Mouse (Mus musculus): ENCODE measurements around the gene Pcbp3. TPM values are rescaled to one million over a fixed set of nuclear protein-coding genes. Genes with fewer than 3 reads are reported as not detected.
A peak's percentile ranks its signal among the peaks of the same experiment; 100 is the strongest.
"Not testable (repeated sequence)": the region's sequence is repeated elsewhere in the genome, so short reads cannot be mapped to it uniquely, and the experiment has no call there.

Pcbp3 gene
- polyA plus RNA-seq, 1 experiment from 2014 or later = 34.9 TPM

GRCm38 (mm10) chr10:76976699-76977098 is 15.0 kb upstream of the Pcbp3 start:
- Histone ChIP-seq H3K4me1 (replicated peaks; ENCODE audit: control insufficient read depth, insufficient read depth, low read length) (no peaks in the 10 kb centered on the region; the same call in 1 of the 2 replicates), H3K4me2 (ENCODE audit: low read depth, low read length) (no peak overlapping the region), H3K9ac (ENCODE audit: low read length) (no peak overlapping the region), H3K9me3 (ENCODE audit: control insufficient read depth, low read length) (no peaks in the 10 kb centered on the region), H3K36me3 (ENCODE audit: control insufficient read depth, insufficient read depth, low read length) (no peaks in the 10 kb centered on the region), H3K27me3 (ENCODE audit: control insufficient read depth, insufficient read depth, low read depth, low read length) (no peaks in the 10 kb centered on the region), H3K27ac (ENCODE audit: low read length) (no peak overlapping the region), H3K4me3 (ENCODE audit: low read length) (no peak overlapping the region)
- WGBS = 37% methylated on average over 4 of the region's 4 CpGs
- no peak for ATAC-seq (ENCODE audit: low read depth)

GRCm38 (mm10) chr10:76973797-76974436 is 12.2 kb upstream of the Pcbp3 start:
- Histone ChIP-seq H3K9me3 (ENCODE audit: control insufficient read depth, low read length) (no peaks in the 10 kb centered on the region), H3K4me2 (ENCODE audit: low read depth, low read length) (no peak overlapping the region), H3K27ac (ENCODE audit: low read length) (no peak overlapping the region), H3K9ac (ENCODE audit: low read length) (no peak overlapping the region), H3K4me3 (ENCODE audit: low read length) (no peak overlapping the region), H3K4me1 (replicated peaks; ENCODE audit: control insufficient read depth, insufficient read depth, low read length) (no peaks in the 10 kb centered on the region; the same call in 1 of the 2 replicates), H3K27me3 (ENCODE audit: control insufficient read depth, insufficient read depth, low read depth, low read length) (no peaks in the 10 kb centered on the region), H3K36me3 (ENCODE audit: control insufficient read depth, insufficient read depth, low read length) (no peaks in the 10 kb centered on the region)
- ATAC-seq (ENCODE audit: low read depth) = no peak
- WGBS = 14% methylated on average over 15 of the region's 15 CpGs

GRCm38 (mm10) chr10:76972318-76972717 is 10.6 kb upstream of the Pcbp3 start:
- H3K4me1 ChIP-seq (replicated peaks; ENCODE audit: control insufficient read depth, insufficient read depth, low read length); H3K27me3 ChIP-seq (ENCODE audit: control insufficient read depth, insufficient read depth, low read depth, low read length); H3K36me3 ChIP-seq (ENCODE audit: control insufficient read depth, insufficient read depth, low read length); H3K27ac ChIP-seq (ENCODE audit: low read length); H3K4me3 ChIP-seq (ENCODE audit: low read length); H3K4me2 ChIP-seq (ENCODE audit: low read depth, low read length); H3K9ac ChIP-seq (ENCODE audit: low read length); ATAC-seq (ENCODE audit: low read depth); H3K9me3 ChIP-seq (ENCODE audit: control insufficient read depth, low read length): not testable (repeated sequence)
- 67% methylated on average over 6 of the region's 6 CpGs for WGBS

GRCm38 (mm10) chr10:76970974-76971373 is 9.3 kb upstream of the Pcbp3 start:
- no peak overlapping the region for H3K4me2 ChIP-seq (ENCODE audit: low read depth, low read length)
- no peak overlapping the region for H3K27ac ChIP-seq (ENCODE audit: low read length)
- no peaks in the 10 kb centered on the region for H3K36me3 ChIP-seq (ENCODE audit: control insufficient read depth, insufficient read depth, low read length)
- no peak for ATAC-seq (ENCODE audit: low read depth)
- H3K9me3 ChIP-seq (ENCODE audit: control insufficient read depth, low read length) = no peaks in the 10 kb centered on the region
- H3K4me3 ChIP-seq (ENCODE audit: low read length) = no peak overlapping the region
- no peaks in the 10 kb centered on the region for H3K27me3 ChIP-seq (ENCODE audit: control insufficient read depth, insufficient read depth, low read depth, low read length)
- H3K4me1 ChIP-seq (replicated peaks; ENCODE audit: control insufficient read depth, insufficient read depth, low read length) = no peaks in the 10 kb centered on the region; the same call in 1 of the 2 replicates
- 40% methylated on average over 7 of the region's 7 CpGs for WGBS
- H3K9ac ChIP-seq (ENCODE audit: low read length) = no peak overlapping the region

- WGBS = 20% methylated on average over 6 of the region's 6 CpGs
- peak overlapping the region; percentile 26; the same call in 1 of the 2 replicates for H3K27ac ChIP-seq (ENCODE audit: low read length)
- H3K4me3 ChIP-seq (ENCODE audit: low read length) = no peak overlapping the region
Measured at GRCm38 (mm10) chr10:76964436-76964835, 2.7 kb upstream of the Pcbp3 start.

GRCm38 (mm10) chr10:76963997-76964396 is 2.3 kb upstream of the Pcbp3 start:
- H3K4me2 ChIP-seq (ENCODE audit: low read depth, low read length) = no peak overlapping the region
- no peak for ATAC-seq (ENCODE audit: low read depth)
- WGBS = 23% methylated on average over 9 of the region's 9 CpGs
- H3K9me3 ChIP-seq (ENCODE audit: control insufficient read depth, low read length) = no peaks in the 10 kb centered on the region
- H3K9ac ChIP-seq (ENCODE audit: low read length) = no peak overlapping the region
- H3K36me3 ChIP-seq (ENCODE audit: control insufficient read depth, insufficient read depth, low read length) = no peaks in the 10 kb centered on the region
- H3K27ac ChIP-seq (ENCODE audit: low read length) = peak overlapping the region; percentile 26; the same call in 1 of the 2 replicates
- no peak overlapping the region for H3K4me3 ChIP-seq (ENCODE audit: low read length)
- H3K4me1 ChIP-seq (replicated peaks; ENCODE audit: control insufficient read depth, insufficient read depth, low read length) = peaks cover 15% of the 10 kb centered on the region
- no peaks in the 10 kb centered on the region for H3K27me3 ChIP-seq (ENCODE audit: control insufficient read depth, insufficient read depth, low read depth, low read length)

More at GRCm38 (mm10) chr10:76964436-76964835, 2.7 kb upstream of the Pcbp3 start:
- no peak overlapping the region for H3K4me2 ChIP-seq (ENCODE audit: low read depth, low read length)
- H3K4me1 ChIP-seq (replicated peaks; ENCODE audit: control insufficient read depth, insufficient read depth, low read length) = peaks cover 15% of the 10 kb centered on the region
- H3K27me3 ChIP-seq (ENCODE audit: control insufficient read depth, insufficient read depth, low read depth, low read length) = no peaks in the 10 kb centered on the region
- no peak for ATAC-seq (ENCODE audit: low read depth)
- no peak overlapping the region for H3K9ac ChIP-seq (ENCODE audit: low read length)
- H3K9me3 ChIP-seq (ENCODE audit: control insufficient read depth, low read length) = no peaks in the 10 kb centered on the region
- no peaks in the 10 kb centered on the region for H3K36me3 ChIP-seq (ENCODE audit: control insufficient read depth, insufficient read depth, low read length)

- Histone ChIP-seq H3K27me3 (ENCODE audit: control insufficient read depth, insufficient read depth, low read depth, low read length) (no peaks in the 10 kb centered on the region), H3K9me3 (ENCODE audit: control insufficient read depth, low read length) (no peaks in the 10 kb centered on the region), H3K27ac (ENCODE audit: low read length) (no peak overlapping the region), H3K9ac (ENCODE audit: low read length) (peak overlapping the region; percentile 85), H3K36me3 (ENCODE audit: control insufficient read depth, insufficient read depth, low read length) (no peaks in the 10 kb centered on the region), H3K4me2 (ENCODE audit: low read depth, low read length) (peak overlapping the region; percentile 100), H3K4me3 (ENCODE audit: low read length) (peak overlapping the region; percentile 68), H3K4me1 (replicated peaks; ENCODE audit: control insufficient read depth, insufficient read depth, low read length) (peaks cover 15% of the 10 kb centered on the region)
- WGBS = 9% methylated on average over 11 of the region's 11 CpGs
- ATAC-seq (ENCODE audit: low read depth) = 0 out of 2 replicates have a peak, but pooled peaks have one; percentile 1
Measured at GRCm38 (mm10) chr10:76961156-76961555, 531 bp downstream of the Pcbp3 start.

GRCm38 (mm10) chr10:76958201-76958600 is 3.5 kb downstream of the Pcbp3 start:
- ATAC-seq (ENCODE audit: low read depth) = no peak
- H3K9ac ChIP-seq (ENCODE audit: low read length) = no peak overlapping the region
- peaks cover 13% of the 10 kb centered on the region for H3K4me1 ChIP-seq (replicated peaks; ENCODE audit: control insufficient read depth, insufficient read depth, low read length)
- no peaks in the 10 kb centered on the region for H3K36me3 ChIP-seq (ENCODE audit: control insufficient read depth, insufficient read depth, low read length)
- no peak overlapping the region for H3K4me3 ChIP-seq (ENCODE audit: low read length)
- no peaks in the 10 kb centered on the region for H3K9me3 ChIP-seq (ENCODE audit: control insufficient read depth, low read length)
- no peaks in the 10 kb centered on the region for H3K27me3 ChIP-seq (ENCODE audit: control insufficient read depth, insufficient read depth, low read depth, low read length)
- WGBS = 44% methylated on average over 3 of the region's 3 CpGs
- no peak overlapping the region for H3K27ac ChIP-seq (ENCODE audit: low read length)
- no peak overlapping the region for H3K4me2 ChIP-seq (ENCODE audit: low read depth, low read length)

GRCm38 (mm10) chr10:76956200-76956599 is 5.5 kb downstream of the Pcbp3 start:
- Histone ChIP-seq H3K27me3 (ENCODE audit: control insufficient read depth, insufficient read depth, low read depth, low read length) (no peaks in the 10 kb centered on the region), H3K4me1 (replicated peaks; ENCODE audit: control insufficient read depth, insufficient read depth, low read length) (peaks cover 6% of the 10 kb centered on the region), H3K4me3 (ENCODE audit: low read length) (no peak overlapping the region), H3K36me3 (ENCODE audit: control insufficient read depth, insufficient read depth, low read length) (no peaks in the 10 kb centered on the region), H3K9me3 (ENCODE audit: control insufficient read depth, low read length) (no peaks in the 10 kb centered on the region), H3K9ac (ENCODE audit: low read length) (no peak overlapping the region), H3K27ac (ENCODE audit: low read length) (no peak overlapping the region), H3K4me2 (ENCODE audit: low read depth, low read length) (no peak overlapping the region)
- 28% methylated on average over 6 of the region's 6 CpGs for WGBS
- ATAC-seq (ENCODE audit: low read depth) = no peak

All from lung, embryonic 16.5 days (tissue).